Mouse (Mus musculus) ES-E14 (cell line): Measurements from ENCODE around the gene Atp7b. TPM values are rescaled to one million over a fixed set of nuclear protein-coding genes. Genes with fewer than 3 reads are reported as not detected.
A peak's percentile ranks its signal among the peaks of the same experiment; 100 is the strongest.

Experiments used
- DNase-seq: peaks from one replicate; pipeline ENCODE4 v3.0.0-alpha.2; 2013; ENCODE audit warnings: low read depth, low spot score
- H3K27ac ChIP-seq: 2 replicates; pipeline ENCODE4 v1.5.1; 2012; ENCODE audit warnings: low read depth, mild to moderate bottlenecking, low read length, moderate library complexity, mixed read lengths; ENCODE audit not compliant: poor library complexity, insufficient read depth, severe bottlenecking
- H3K36me3 ChIP-seq: 2 replicates; pipeline ENCODE4 v1.6.1; 2012; ENCODE audit warnings: mild to moderate bottlenecking, low read length, moderate library complexity, mixed read lengths; ENCODE audit not compliant: control insufficient read depth, poor library complexity, insufficient read depth, severe bottlenecking
- H3K4me1 ChIP-seq, 2 experiments: fragments of 150-350 bp in 1 of 2; sonication (generic) in 1 of 2; 2 replicates each; pipeline ENCODE4 v1.6.1; 2012; ENCODE audit warnings: low read length in 2 of 2, mild to moderate bottlenecking in 1 of 2, mixed read lengths in 1 of 2; ENCODE audit not compliant: control insufficient read depth in 2 of 2, insufficient read depth in 2 of 2, poor library complexity in 1 of 2
- H3K4me3 ChIP-seq, 2 experiments: fragments of 150-350 bp in 1 of 2; sonication (generic) in 1 of 2; 2 replicates each; pipeline ENCODE4 v1.5.1; 2012; ENCODE audit warnings: low read length in 2 of 2, low read depth in 1 of 2, mild to moderate bottlenecking in 1 of 2, mixed read lengths in 1 of 2; ENCODE audit not compliant: insufficient read depth in 1 of 2, poor library complexity in 1 of 2, severe bottlenecking in 1 of 2
- H3K9ac ChIP-seq: 2 replicates; pipeline ENCODE4 v1.6.1; 2012; ENCODE audit warnings: low read depth, mild to moderate bottlenecking, low read length, mixed read lengths; ENCODE audit not compliant: poor library complexity, insufficient read depth, severe bottlenecking
- H3K9me3 ChIP-seq: fragments of 150-350 bp; sonication (generic); 2 replicates; pipeline ENCODE4 v1.6.1; 2012; ENCODE audit warnings: low read depth, mild to moderate bottlenecking, low read length; ENCODE audit not compliant: control insufficient read depth, insufficient read depth
- CHD2 ChIP-seq: IDR thresholded peaks from 2 replicates; pipeline ENCODE4 v1.6.1; 2014; ENCODE audit warnings: mild to moderate bottlenecking, low read depth, low read length, inconsistent platforms
- HCFC1 ChIP-seq: IDR thresholded peaks from 2 replicates; pipeline ENCODE4 v1.6.1; 2012; ENCODE audit warnings: low read length, inconsistent platforms, borderline replicate concordance; ENCODE audit not compliant: insufficient read depth
- MAFK ChIP-seq: IDR thresholded peaks from 2 replicates; pipeline ENCODE4 v1.6.1; 2014; ENCODE audit warnings: mild to moderate bottlenecking, low read depth, low read length, inconsistent platforms; ENCODE audit not compliant: insufficient read depth
- ZC3H11A ChIP-seq: IDR thresholded peaks from 2 replicates; pipeline ENCODE4 v1.6.1; 2012; ENCODE audit warnings: low read depth, mild to moderate bottlenecking, inconsistent platforms, low read length, borderline replicate concordance
- ZNF384 ChIP-seq: IDR thresholded peaks from 2 replicates; pipeline ENCODE4 v1.6.1; 2012; ENCODE audit warnings: low read depth, low read length, inconsistent platforms
- in situ Hi-C, 2 experiments: fragments of 600-800 bp; cut with MboI; formaldehyde crosslinking; loops; one replicate each; pipeline ENCODE4 v1.15.1; 2025; ENCODE audit warnings: low sequenced_read_pairs in 2 of 2, inconsistent platforms in 1 of 2; ENCODE audit not compliant: unreplicated experiment in 2 of 2
- total RNA-seq: library from RNA; depleted of rRNA; stranded (reverse); fragments of 300-350 nt; gene quantifications from 2 replicates; pipeline ENCODE4 v1.2.3, GENCODE M21; 2012; rRNA removed

Atp7b gene
- total RNA-seq = 3.2 and 5.3 TPM in 2 replicates

DNA sequence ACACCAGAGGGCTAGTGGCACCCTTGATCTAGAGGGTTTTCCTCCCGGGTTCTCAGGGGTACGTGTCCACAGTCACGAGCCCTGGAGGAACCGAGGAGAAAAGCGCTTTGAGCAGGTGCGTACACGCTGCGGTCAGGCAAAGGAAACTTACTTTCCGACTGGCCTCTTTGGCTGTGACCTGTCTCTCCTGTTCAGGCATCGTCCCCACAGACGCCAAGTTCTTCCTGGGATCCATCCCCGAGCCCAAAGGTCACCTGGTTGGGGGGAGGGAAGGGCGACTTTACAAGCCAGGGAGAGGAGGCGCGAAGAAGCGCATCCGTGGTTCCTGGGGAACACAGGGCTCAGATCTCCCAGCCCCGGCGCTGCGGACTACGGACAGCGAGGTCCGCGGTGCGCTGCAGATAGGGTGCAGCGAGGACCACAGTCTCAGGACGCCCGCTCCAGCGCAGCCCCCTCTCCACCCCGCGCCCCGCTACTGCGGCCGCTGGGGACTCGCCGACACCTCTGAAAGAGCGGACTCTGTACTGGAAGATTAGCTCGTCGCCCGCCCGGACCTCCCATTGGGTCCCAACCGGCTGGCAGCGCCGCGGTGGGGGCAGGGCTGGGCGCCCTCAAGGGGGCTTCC is at the start of gene Atp7b:
Atp7b (minus strand) TSS at position 485 of the 625 bp plus-strand sequence.
- no peak for TF ChIP-seq HCFC1
- TF ChIP-seq MAFK = no peak
- TF ChIP-seq ZNF384 = no peak
- TF ChIP-seq ZC3H11A = no peak
- no peak for TF ChIP-seq CHD2
- Histone ChIP-seq H3K4me3 (peak within 1 kb of the TSS; percentile 90 to 100), H3K9ac (peak within 1 kb of the TSS; percentile 82), H3K9me3 (no peaks in the 10 kb centered on the region), H3K36me3 (peaks cover 5% of the 10 kb centered on the region; the same call in 1 of the 2 replicates), H3K27ac (no peak within 1 kb of the TSS), H3K4me1 (peaks cover 0 to 3% of the 10 kb centered on the region in 2 experiments; a peak in 2 of 4 replicates)
- in situ Hi-C loops = no loop called here
- DNase-seq = no peak

- no peaks in the 10 kb centered on the region for H3K36me3 ChIP-seq
- no peak for TF ChIP-seq CHD2
- peak; percentile 87 for TF ChIP-seq ZNF384
- H3K4me3 ChIP-seq = no peak overlapping the region
- H3K27ac ChIP-seq = no peak overlapping the region
- H3K4me1 ChIP-seq = no peaks in the 10 kb centered on the region
- H3K9ac ChIP-seq = no peak overlapping the region
- H3K9me3 ChIP-seq = no peaks in the 10 kb centered on the region
- in situ Hi-C loops = no loop called here
- no peak for DNase-seq
These were observed 46.9 kb upstream of the Atp7b start for GRCm38 (mm10) chr8:22107020-22107419.

GRCm38 (mm10) chr8:22091568-22091967 is 31.5 kb upstream of the Atp7b start:
- no peak for DNase-seq
- Histone ChIP-seq H3K4me1 (no peaks in the 10 kb centered on the region; a peak in 1 of 4 replicates), H3K36me3 (no peaks in the 10 kb centered on the region), H3K9me3 (no peaks in the 10 kb centered on the region), H3K27ac (no peak overlapping the region), H3K9ac (no peak overlapping the region), H3K4me3 (no peak overlapping the region)
- in situ Hi-C loops = no loop called here
- TF ChIP-seq HCFC1 = no peak
- no peak; the same call in 1 of the 2 replicates for TF ChIP-seq ZC3H11A
- TF ChIP-seq CHD2 = no peak
- no peak for TF ChIP-seq MAFK
- TF ChIP-seq ZNF384 = no peak

DNA sequence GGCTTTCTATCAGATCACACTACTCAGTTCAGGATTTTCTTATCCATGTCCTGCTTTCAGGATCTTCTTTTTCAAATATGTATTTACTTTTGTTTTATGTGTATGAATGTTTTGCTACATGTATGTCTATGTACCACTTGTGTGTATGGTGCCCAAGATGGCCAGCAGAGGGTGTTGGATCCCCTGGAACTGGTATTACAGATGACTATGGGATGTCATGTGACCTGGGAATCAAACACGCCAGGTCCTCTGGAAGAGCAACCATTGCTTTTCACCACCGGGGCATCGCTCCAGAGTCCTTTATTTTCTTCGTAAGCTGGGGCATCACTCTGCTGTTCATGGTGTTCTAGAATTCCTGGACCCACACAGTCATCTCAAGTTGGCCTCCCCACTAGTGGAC is 29.1 kb upstream of the Atp7b start:
- Histone ChIP-seq H3K9me3 (no peaks in the 10 kb centered on the region), H3K4me1 (no peaks in the 10 kb centered on the region; a peak in 1 of 4 replicates), H3K36me3 (no peaks in the 10 kb centered on the region), H3K4me3 (no peak overlapping the region), H3K27ac (no peak overlapping the region), H3K9ac (no peak overlapping the region)
- in situ Hi-C loops = no loop called here
- no peak for DNase-seq
- TF ChIP-seq HCFC1 (no peak), CHD2 (no peak), ZNF384 (no peak), ZC3H11A (no peak), MAFK (no peak)

- DNase-seq = no peak
- TF ChIP-seq MAFK = no peak
- TF ChIP-seq ZNF384 = no peak
- no peak for TF ChIP-seq ZC3H11A
- no peak for TF ChIP-seq HCFC1
- no peaks in the 10 kb centered on the region for H3K9me3 ChIP-seq
- no peaks in the 10 kb centered on the region for H3K4me1 ChIP-seq
- no peaks in the 10 kb centered on the region for H3K36me3 ChIP-seq
- no peak overlapping the region for H3K9ac ChIP-seq
- in situ Hi-C loops = no loop called here
- H3K27ac ChIP-seq = no peak overlapping the region
- H3K4me3 ChIP-seq = no peak overlapping the region
These were observed 19.4 kb upstream of the Atp7b start for GRCm38 (mm10) chr8:22079313-22080007.
